Mouse (Mus musculus) cerebral cortex, adult 2 months (tissue): Measurements from ENCODE around the gene Phf21a.

Source experiments
- WGBS: fragments of 180-500 bp; shearing (Covaris S2); methylation state at CpG from one replicate; pipeline ENCODE4 v1.1.7; 2018; 5-methylcytosine and 5-hydroxymethylcytosine counted together

The Phf21a gene

GRCm38 (mm10) chr2:92092817-92093216 is at the start of gene Phf21a:
Gene Phf21a, plus strand, starts transcription at chr2:92093117.
- 75% methylated on average over 2 of the region's 2 CpGs for WGBS

DNA sequence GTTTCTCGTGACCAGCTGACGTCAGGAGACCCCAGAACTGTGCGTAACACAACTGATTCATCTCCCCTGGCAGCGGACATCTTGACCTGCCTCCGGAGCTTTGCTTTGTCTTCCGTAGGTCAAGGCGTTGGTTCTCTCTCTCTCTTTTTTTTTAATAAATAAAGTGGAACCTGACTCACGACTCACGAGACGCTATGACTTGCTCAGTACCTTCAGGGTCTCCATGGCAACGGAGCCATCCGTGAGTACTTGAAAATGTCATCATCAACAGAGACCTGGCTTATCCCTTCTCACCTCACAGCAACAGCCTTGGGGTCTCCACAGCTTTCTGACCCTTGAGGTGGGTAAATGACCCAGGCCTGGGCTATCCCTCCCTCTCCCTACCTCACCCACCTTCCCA is 49.6 kb upstream of the Phf21a start:
- WGBS = 87% methylated on average over 12 of the region's 12 CpGs

DNA sequence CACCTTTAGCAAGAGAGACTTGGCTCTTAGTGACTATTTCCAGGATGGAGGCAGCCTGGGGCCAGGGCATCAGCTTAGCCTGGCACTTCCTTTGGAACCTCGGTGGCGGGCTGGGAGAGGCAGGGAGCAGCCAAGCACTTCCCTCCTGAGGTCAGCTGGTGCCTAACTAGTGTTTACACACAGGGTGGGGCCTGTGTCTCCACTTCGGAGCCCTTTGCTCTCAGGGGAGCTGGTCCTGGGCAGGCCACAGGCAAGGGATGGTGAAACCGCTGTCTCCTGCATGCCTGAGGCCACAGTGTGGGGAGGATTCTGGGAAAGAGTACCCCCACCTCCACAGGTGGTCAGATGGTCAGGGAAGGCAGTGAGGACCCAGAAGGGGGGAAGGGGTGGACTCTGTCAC is 45.3 kb upstream of the Phf21a start:
- WGBS = 44% methylated on average over 4 of the region's 4 CpGs

DNA sequence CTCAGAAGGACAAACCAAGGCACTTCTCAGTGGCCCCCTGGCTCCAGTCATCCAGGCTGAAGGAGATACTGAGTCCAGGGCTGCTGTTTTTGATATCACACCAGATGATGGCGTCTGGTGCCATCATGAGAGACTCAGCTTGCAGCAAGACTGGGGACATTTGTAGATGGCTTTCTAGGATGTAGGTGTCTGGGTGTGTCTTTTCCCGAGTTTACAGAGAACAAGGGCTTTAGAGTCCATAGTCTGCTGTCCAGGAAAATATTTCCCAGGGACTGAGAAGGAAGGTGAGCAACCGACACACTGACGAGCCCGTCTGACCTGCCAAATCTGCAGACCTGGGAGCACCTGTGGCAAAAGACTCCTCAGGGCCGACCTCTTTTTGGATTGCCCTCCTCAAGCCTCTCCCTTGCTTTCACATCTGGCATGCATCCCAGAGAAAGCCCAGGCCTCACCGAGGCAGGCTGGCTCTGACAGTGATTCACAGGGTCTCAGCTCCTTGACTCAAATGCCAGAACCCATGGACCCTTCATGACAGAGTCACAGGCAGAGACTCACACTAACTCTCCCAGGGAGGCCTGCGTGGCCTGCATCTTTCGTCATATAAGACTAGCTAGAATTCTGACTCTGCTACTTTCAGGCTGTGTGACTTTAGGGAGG is 44.8 kb upstream of the Phf21a start:
- WGBS = 77% methylated on average over 9 of the region's 9 CpGs

DNA sequence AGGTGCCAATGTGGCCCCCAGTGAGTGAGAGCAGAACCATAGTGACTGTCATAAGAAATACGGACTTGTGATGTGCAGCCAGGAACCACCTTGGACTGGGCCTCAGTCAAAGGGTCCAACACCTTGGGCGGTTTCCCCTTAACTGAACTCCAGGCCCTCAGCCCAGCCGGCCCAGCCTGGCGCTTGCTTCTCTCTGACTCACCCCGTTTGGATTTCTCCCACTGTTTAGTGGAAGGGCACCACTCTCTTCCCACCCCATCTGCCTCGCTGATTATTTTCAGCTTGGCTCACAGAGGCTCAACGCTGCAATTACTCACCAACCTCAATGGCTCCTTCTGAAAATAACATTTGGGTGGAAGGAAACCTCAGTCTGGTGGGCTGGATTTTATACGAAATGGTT is 40.7 kb upstream of the Phf21a start:
- 37% methylated on average over 8 of the region's 8 CpGs for WGBS

DNA sequence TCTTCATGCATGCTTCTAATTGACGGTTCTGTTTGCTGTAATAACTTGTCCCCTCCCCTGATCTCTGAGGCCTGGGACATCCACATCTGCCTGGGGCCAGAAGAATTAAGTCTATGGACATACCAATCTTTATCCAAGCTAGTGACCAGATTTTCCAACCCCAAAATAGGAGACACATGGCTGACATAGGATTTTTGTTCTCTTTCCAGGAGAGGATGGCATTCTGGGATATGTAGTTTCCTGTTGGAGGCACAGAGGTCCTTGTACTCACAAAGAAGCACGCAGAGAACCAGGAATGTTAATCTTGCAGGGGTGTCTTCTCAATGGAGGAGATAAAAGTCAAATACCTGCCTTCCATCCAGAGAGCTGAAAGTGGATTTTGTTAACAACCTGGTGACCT is 40.2 kb upstream of the Phf21a start:
- 40% methylated on average over 2 of the region's 2 CpGs for WGBS

- WGBS = 3% methylated on average over 38 of the region's 38 CpGs
Observed at GRCm38 (mm10) chr2:92055101-92055813, 37.7 kb upstream of the Phf21a start.

DNA sequence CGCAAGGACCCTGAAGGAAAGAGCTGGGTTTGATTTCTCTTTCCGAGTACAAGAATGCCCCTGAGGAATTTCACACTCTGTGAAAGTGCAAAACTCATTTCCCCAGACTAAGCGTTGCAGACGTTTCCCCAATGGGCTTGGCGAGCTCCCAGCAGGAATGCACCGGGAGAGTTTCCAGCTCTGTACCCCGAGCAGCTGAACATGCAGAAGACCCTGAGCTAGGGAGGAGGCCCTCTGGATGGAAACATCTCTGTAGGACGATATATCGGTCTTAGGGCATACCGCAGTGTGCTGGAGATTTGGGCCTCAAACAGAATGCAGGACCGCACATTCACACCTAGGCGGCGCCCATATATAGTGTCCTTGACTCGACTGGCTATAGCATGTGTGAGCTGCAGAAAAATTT is 37.1 kb upstream of the Phf21a start:
- 3% methylated on average over 14 of the region's 14 CpGs for WGBS

- 56% methylated on average over 13 of the region's 13 CpGs for WGBS
Observed at GRCm38 (mm10) chr2:92056760-92057159, 36.2 kb upstream of the Phf21a start.

DNA sequence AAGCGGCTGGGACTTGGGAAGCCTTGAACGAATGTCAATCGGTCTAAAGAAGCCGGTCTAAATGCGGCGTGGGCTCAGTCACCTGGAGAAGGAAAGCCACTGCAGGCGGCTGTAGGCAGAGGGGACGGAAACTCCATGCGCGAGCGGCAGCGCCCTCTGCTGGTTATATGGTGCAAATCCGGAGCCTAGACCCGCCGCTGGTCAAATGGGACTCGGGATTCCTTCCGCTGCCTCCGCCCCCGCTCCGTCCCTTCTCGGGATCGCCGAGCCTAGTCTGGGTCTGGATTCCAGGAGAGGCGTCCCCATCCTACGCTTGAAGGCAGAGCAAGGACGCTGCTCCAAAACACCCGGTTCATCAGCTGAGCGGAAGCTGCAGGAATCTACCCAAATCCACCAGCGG is 34.4 kb upstream of the Phf21a start:
- WGBS = under 1% methylated on average over 29 of the region's 29 CpGs

DNA sequence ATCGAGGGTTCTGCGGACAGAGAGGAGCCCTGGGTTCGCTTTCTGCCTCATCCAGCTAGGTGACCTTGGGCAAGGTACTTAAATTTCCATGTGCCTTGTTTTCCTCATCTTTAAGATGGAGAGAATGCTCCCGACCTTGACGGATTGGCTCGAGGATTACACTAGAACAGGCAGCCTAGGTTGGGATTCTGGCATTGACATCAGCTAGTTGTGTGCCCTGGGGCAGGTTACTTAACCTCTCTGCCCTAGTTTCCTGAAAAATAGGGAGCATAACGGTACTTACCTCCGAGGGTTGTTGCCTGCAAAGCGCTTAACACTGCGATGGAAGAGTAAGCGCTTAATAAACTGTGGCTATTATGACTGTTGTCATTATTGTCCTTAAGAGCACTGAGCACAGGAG is 34.0 kb upstream of the Phf21a start:
- under 1% methylated on average over 11 of the region's 11 CpGs for WGBS

- 1% methylated on average over 63 of the region's 63 CpGs for WGBS
Observed at GRCm38 (mm10) chr2:92059481-92060220, 33.3 kb upstream of the Phf21a start.

DNA sequence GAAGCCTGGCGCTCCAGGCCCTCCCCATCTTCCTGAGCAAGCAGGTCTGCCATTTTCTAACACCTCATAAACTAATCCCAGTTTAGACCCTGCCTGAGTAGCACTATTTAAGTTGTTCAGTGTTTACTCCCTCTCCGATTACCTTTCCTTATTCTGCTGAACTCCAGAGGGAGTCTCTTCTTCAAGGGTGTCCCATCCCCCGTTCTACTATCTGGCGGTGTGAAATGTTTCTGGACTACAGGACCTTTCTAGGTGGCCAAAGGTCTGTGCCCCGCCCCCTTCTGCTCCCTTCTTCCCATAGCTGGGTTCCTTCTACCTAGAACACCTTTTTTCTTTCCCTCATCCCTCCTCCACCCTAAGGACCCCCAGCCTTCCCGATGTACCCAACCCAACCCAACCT is 32.6 kb upstream of the Phf21a start:
- WGBS = 34% methylated on average over 6 of the region's 6 CpGs

DNA sequence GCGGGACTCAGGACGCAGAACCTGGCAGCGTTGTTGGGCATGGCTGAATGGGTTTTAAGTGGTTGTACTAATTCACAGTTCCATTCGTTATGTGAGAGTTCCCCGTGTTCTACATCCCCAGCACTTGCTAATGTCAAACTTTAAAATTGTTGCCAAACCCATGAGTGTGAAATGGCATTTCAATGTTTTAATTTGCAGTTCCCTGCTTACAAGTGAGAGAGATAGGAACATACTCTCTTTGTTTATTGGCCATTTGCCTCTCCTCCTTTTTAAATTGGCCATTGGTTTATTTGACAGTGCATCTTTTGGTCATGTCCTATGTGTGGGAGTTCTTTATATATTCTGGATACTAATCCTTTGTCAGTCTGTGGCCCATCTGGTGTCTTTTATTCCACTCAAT is 31.6 kb upstream of the Phf21a start:
- WGBS = 47% methylated on average over 5 of the region's 5 CpGs

- 90% methylated on average over 5 of the region's 5 CpGs for WGBS
Observed at GRCm38 (mm10) chr2:92063106-92063505, 29.8 kb upstream of the Phf21a start.

- WGBS = 83% methylated on average over 8 of the region's 8 CpGs
Observed at GRCm38 (mm10) chr2:92065269-92065888, 27.5 kb upstream of the Phf21a start.

GRCm38 (mm10) chr2:92065938-92066337 is 27.0 kb upstream of the Phf21a start:
- 85% methylated on average over 6 of the region's 6 CpGs for WGBS

DNA sequence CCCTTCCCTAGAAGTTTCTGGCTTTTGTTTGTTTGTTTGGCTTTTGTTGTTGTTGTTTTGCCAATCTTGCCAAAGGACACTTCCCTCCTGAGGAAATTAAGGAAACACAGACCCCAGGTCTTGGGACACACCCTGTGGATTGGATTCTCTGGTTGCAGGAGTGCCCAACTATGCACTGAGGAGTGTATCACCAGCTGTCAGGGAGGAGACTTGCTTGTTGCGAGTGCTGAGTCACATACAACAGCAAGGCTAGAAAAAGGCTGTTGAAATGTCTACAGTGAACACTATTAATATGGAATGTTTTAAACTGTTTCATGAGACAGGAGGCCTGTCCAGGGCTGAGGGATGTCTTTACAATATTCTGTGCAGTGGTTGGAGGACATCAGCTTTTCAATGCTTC is 26.0 kb upstream of the Phf21a start:
- WGBS = 42% methylated on average over 1 of the region's 1 CpGs

GRCm38 (mm10) chr2:92067600-92067999 is 25.3 kb upstream of the Phf21a start:
- 44% methylated on average over 3 of the region's 3 CpGs for WGBS

DNA sequence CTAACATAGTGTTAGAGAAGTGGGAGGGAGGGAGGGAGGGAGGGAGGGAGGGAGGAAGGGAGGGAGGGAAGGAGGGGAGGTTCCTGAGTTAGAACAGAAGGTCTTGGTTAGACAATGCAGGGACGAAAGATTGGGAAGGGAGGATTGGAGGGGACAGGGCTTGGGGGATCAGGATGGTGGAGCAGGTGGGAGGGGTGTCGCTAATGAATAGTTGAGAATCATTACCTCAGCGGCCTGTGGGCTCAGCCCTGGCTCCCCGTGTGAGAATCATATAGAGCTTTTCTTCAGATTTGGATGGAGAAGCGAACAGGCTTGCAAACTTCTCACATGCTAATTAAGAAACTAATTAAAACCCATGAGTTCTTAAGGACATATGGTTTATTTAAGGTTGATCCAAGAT is 23.3 kb upstream of the Phf21a start:
- WGBS = 51% methylated on average over 5 of the region's 5 CpGs

- WGBS = 83% methylated on average over 4 of the region's 4 CpGs
Observed at GRCm38 (mm10) chr2:92071143-92071542, 21.8 kb upstream of the Phf21a start.

- 77% methylated on average over 13 of the region's 13 CpGs for WGBS
Observed at GRCm38 (mm10) chr2:92076086-92076692, 16.7 kb upstream of the Phf21a start.
